Mouse (Mus musculus) kidney, adult 8-10 months (tissue): ENCODE results near the gene Baz2b.
"Not testable (repeated sequence)": the region's sequence is repeated elsewhere in the genome, so short reads cannot be mapped to it uniquely, and the experiment has no call there.

ENCODE experiments used
- DNase-seq, 2 experiments: peaks; one replicate each; pipeline ENCODE4 v3.0.0; 2022

The Baz2b gene

DNA sequence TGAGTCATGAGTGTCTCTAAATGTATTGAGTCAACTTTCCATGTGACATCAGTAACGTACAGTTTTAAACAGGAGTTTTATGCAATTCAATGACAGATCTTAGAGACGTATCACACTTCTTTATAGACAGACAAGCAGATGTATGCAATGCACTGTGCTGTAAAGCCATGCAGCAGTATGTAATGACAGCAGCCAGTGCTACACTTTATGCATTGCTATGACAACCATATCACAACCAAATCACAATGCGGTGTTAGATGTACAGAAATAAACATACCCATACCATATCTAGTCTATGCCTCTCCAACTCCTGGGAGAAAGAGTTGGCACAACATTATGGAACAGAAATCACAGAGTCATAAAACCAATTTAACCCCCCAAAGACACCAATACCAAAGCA is 276.5 kb downstream of the Baz2b start:
- DNase-seq = no peak

DNA sequence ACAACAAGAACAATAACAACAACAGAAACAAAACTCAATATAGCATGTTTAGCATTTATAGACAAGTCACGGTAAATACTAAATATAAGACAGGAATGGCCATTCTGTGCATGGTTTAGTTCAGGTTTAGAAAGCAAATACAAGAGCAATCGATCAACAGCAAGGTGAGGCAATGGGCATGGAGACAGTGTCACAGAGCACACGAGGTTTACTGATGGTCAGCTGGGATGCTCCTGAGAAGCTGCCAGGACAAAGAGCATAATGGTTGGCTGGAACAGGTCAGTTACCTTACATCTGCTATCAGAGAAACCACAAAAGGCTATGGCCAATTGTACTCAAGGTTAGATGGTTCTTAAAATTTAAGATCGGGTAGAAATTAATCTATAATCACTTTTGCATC is 277.4 kb downstream of the Baz2b start:
- no peak for DNase-seq

DNA sequence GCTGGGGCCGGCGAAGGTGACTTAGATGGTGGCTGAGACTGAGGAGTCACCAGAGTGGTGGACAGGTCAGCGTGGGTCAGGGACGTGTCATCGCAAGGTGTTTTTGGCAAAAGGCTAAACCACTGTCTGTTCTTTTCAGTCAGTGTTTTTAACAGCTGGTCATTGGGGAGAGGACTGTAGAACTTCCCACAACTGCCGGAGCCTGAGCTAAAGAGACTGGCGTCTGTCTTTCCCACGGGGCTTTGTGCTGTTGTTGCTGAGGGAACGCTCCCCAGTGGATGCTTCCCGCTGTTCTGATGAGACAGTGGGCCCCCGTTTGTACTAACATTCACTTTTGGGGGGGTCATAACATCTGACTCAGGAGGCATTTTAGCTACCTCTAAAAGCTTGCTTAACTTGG is 296.0 kb downstream of the Baz2b start:
- no peak for DNase-seq

DNA sequence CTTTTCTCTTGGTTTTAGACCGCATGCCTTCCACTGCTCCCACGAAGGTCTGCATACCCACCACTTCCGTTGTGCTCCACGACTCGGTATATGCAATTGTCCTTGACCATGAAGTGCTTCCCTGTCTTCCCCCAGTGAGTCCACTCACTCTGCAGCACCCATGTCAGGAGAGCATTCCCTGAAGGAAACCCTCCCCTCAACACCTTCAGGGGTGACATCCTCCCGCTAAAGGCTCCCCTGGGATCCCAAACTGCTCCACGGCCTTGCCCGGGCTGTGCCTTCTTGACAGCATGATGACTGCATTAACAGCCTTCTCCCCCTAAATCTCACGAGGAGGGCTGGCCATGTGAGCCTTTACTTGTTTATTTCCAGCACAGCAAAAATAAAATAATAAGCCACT is 301.6 kb downstream of the Baz2b start:
- no peak for DNase-seq

DNA sequence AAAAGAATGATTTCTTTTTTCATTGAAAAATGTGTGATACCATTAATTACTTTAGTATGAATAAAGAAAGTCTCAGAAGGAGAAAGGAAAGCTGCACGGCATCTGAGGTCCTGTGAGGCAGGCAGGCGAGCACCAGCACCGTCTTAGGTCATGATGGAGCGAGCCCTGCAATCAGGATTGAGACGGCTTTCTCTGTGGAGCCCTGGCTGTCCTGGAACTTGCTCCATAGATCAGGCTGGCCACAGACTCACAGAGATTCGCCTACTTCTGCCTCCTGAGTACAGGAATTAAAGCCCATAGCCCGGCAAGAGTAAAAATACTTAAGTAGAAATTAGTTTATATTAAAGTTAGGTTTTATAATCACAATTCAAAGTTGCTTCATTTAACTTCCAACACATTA is 305.6 kb downstream of the Baz2b start:
- no peak for DNase-seq

DNA sequence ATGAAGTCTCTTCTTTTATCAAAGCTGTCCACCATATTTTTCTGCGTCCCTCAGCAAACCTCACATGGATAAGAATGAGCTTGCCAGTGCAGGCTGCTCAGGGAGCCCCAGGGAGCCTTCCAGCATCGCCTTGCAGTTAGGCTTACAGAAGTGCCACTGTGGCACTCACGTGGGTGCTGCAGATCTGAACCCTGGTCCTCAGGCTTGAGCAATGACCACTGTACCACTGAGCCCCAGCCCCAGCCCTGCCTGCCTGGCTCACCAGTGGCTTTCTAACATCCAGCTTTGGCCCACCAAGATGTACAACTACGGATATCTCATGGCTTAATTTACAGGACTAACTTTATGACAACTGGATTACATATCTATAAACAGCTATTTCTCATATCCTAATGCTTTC is 311.0 kb downstream of the Baz2b start:
- no peak for DNase-seq

DNA sequence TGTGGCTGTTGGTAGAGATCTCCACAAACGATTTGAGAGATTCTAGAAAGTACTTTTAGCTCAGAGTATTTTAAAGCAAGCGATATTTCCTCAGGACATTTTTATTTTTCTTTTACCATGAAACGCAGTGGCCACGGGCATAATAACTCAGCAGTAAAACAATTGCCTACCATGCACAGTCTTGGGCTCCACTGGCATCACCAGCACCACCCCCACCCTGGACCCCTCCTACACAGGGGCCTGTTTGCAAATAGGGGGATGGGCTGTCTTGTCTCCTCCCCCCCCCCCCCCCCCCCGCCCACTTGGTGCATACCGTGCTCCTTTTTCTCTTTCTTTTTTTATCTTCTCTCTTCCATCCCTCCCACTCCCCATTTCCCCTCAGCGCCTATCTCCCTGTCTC is 311.5 kb downstream of the Baz2b start:
- DNase-seq = no peak

DNA sequence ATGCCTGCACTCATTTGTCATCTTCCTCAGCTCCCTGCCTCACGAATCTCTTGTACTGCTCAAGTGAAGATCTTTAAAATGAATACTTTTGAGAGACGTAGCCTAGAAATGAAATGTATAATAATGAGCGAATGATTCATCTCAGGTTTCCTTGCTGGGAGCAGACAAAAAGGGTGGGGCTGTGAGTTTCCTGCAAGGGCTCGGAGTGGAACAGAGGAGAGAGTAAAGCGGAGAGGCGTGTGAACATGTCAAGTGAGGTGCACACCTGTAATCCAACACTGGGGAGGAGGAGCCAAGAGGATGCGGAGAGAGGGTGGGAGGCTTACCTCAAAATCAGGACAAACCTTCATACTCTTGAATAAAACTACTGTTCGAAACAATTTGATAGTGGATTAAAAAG is 312.8 kb downstream of the Baz2b start:
- no peak for DNase-seq

DNA sequence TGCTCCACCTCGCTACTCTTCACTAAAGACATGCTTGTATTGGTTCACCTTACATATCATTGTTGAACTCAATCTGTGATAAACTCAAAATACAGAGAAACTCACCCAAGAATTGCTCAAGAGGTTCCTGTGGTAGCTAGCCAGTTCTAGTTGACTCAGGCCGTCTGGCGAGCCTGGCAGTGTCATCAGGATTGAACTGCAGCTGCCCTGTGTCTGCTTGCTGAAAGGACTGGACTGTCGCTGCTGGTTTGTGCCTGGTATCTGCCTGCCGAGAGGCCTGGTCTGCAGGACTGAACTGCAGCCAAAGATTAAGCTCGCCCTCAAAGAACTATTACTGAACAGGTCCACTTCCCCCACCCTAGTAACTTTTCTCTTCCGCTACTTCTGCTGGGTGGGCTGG is 313.2 kb downstream of the Baz2b start:
- DNase-seq = no peak

DNA sequence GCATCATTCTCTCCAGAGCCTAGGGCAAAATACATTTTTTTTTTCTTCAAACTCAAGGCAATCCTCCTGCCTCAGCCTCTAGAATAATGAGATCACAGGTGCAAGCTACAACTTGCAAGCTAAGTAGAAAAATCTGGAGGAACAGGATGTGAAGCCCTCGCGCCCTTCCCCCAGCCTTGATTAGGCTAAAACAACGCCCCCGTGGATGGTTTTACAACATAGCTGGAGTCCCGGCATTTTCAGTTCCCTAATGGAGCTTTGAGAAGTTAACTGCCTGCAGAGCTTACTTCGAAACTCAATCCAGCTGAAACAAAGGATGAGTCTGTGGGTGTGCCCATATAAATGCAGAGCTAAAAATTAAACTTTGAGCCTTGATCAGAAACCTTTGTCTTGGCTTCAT is 319.9 kb downstream of the Baz2b start:
- no peak for DNase-seq

DNA sequence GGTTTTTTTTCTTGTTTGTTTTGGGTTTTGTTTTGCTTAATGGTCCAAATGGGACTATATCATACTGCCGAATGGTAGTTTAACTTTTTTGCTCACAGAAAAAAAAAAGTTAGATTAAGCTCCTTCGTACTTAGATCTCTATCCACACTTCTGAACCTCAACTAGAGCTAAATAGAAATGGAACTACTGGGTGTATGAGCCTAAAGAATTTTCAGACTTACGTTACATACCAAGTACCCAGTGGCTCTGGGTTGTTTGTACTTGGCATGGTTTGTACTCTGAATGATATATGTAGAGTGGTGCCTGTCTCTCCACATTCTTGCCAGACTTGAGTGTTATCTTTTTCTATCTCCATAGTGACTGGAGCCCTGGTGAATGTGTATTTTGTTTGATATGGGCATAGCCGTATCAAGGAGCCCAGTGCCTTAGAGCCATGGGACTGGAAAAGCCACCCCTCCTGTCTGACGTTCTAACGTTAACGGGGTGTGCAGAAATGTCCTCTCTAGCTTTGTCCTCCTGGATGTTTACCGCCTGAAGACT is 326.8 kb downstream of the Baz2b start:
- no peak for DNase-seq

DNA sequence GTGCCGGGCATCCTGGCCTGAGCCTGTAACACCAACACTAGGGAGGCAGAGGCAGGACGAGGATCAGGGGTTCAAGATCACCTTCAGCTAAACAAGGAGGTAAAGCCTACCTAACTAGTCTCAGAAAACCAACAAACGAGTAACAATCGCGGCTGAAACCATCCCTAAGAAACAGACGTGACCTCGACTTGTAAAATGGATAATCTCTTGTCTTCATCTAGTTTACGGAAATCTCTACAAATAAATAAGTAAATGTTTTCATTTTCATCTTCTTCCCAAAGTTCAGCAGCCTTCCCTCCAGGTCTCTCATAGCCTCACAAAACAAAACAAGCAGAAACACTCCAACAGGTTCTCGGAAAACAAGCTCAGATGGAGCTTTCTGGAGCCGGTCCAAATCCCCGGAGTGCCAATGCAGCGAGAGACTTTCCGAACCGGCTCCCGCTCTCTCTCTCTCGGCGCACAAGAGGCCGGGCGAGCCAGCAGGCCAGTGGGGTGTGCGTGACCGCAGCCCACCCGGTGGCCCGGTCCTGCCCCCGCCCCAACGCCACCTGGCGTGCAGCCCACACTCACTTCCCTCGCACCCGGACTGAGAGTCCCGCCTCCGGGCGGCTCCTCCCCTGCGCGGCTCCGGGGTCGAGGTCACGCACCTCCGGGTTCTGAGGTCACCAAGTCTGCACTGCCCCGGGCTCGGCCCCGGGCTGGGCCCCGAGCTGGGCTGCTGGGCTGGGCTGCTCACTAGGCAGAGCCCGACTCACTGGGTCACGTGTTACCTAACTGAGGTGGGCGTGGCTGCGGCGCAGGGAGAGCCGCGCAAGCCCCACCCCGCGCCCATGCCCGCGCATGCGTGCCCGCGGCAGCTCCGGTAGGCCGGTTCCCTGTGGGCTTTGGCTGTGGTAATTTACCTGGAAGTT is 327.6 kb downstream of the Baz2b start, which contains the start of gene Wdsub1:
Wdsub1 (minus strand) TSS at position 761 of the 911 bp plus-strand sequence.
- DNase-seq = peak; percentile 94 to 95

DNA sequence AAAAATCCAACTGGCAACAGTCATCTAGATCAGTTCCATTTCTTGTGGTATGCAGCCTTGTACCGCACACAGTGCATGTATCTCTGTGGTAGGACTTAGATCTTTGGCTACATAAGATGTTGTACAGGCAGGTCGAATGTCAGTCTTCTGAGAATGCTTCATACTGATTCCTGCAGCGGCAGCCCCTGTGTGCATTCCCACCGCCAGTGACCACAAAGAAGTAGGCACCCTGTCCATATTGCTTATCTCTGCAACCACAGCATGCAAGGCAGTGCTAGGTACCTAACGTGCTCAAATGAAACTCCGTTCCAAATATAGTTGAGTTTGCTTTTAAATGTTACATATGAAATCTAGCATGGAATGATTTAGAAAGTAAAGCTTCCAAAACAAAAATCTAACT is 328.2 kb downstream of the Baz2b start:
- DNase-seq = no peak

DNA sequence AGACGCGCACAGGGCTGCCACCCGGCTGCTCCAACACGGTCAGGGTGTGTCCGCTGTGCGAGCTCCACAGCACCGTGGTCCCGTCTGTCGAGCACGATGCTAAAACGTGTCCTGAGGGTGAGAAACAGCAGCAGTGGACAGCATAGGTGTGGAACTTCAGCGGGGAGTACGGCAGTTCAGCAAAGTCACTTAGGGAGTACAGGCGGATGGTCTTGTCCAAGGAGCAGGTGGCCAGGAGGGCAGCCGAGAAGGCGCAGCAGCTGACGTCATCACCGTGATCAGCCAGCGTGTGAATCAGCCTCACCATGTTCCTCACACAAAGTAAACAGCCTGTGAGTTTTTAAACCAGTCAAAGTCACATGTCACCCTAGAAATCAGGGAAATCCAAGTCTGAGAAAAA is 331.4 kb downstream of the Baz2b start:
- peak in 1 of 2 experiments; percentile 10 for DNase-seq

DNA sequence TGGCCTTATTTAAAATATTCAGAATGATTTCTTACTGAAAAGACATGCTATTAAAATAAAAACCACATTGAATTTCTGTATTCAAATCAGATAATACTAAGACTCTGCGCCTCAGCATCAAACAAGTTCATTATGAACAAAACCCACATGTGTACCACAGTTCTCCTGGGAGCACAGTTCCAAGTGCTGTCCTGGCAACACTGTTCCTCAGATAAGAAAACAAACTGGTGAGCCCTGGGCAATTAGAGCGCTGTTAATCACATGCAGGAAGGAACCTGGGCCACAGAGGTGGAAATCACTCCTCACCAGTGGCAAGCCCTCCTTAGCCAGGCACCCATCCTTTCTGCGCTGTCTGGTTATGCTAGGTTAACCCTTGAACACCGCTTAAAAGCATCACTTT is 332.3 kb downstream of the Baz2b start:
- no peak for DNase-seq

DNA sequence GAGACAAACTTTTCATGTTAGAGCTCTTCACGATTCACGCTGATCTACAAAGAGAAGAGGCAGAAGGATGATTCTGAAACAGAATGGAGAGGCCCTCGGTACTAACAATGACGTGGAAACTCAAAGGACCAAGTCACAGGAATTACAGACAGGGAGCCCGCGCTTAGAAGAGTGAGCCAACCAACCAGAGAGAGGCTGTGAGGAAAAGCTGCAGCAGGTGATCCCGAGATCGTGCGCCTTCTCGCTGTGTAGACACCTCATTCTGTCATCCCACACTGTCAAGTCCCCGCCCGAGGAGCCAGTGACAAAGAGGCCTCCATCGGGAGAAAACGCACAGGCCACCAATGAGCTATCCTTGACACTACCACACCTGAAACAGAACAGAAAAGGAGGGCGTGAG is 333.2 kb downstream of the Baz2b start:
- no peak for DNase-seq

DNA sequence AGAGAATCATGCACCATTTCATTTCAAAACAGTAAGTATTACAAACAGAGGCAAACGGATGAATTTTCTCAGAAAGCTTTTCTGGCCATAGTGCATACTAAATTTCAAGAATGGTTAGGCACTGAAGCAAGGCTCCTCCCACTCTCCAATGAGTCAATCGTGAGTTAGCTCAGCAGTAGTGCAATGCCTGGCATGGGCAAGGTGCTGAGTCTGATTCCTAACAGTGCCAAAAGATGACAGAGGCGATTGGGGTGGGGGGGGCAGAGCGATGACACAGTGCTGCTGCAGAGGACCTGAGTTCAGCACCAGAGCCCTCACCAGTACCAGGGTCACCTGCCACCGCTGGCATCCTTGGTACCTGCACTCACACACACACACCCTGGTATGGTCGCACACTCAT is 339.1 kb downstream of the Baz2b start:
- no peak for DNase-seq

DNA sequence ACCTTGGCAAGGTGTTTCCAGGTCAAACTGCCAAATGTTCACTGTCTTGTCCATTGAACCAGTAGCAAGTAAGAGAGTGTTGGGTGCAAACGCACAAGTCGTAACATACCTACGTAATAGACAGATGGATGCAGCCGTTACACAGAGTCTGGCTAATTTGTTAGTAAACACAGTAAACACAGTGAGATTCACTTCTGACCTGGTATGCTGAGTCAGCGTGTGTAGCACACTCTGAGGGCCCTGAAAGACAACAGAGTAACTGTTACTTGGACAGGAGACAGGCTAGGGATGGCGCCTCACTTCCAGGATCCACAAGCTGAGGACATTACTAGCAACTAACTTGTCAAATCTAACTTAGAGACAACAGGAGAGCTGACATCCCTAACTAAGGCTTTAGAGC is 347.0 kb downstream of the Baz2b start:
- DNase-seq = no peak

DNA sequence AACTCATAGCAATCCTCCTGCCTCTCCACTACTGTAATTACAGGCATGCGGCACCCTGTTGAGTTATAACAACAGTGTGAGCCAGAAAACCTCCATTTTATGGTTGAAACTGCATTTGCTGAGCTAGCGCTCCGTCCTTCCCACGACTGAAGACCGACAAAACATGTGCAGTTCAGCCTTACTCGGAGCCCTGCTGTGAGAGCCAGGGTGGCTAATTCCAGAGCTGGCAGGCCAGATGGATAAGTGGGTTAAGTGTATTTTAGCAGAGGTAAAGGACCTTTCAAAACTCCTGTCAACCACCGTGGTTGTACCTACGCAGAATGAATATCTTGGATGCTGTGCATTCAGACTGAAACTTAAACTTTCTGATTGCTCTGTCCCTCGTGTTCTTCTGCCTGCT is 355.3 kb downstream of the Baz2b start:
- no peak for DNase-seq

DNA sequence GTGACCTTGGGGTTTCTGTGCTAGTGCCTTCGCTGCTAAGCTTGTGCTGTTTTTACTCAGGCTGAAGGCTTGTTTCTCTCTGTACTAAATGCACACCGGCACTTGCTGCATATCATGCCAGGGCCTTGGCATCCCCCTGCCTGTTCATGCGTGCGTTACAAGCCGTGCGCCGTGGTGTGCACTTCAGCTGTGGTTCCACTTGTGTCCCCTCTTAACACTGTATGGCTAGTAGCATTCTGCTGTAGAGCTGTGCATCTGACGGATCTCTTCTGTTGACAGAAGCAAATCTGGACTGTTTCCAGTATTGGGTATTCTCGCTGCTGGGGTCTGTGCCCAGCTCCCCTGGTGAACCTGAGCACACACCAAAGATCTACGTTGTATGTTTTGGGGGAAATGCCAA is 356.1 kb downstream of the Baz2b start:
- no peak for DNase-seq

DNA sequence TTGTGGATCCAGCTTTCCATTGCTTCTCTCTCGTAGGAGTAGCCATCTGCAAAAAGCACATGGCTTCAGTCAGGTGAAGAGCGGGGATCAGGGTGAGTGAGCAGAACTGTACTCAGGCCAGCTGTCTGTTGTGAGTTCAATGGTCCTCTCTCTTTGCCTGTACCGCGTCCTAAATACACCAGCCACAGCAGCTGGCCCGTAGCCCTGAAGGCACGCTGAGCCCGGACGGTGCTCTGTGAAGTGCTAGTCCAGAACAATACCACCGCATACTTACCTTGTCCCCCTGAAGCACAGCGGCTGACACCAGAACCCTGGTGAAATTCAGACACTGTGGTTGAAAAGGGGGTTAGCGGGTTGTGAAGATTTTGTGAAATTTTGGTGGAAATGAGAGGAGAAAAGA is 356.7 kb downstream of the Baz2b start:
- no peak for DNase-seq

DNA sequence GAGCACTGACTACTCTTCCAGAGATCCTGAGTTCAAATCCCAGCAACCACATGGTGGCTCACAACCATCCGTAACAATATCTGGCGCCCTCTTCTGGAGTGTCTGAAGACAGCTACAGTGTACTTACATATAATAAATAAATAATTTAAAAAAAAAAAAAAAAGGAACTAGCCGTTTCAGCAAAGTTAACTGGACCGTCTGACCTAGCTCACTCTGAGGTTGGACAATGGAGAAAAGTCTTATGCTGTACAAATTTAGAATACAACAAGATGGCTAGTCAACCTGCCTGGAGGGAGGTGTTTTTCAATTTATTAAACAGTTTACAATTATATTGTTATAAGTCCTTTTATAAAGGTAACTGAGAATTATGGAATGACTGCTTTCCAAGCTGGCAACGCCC is 357.8 kb downstream of the Baz2b start:
- not testable (repeated sequence) for DNase-seq
